Mouse (Mus musculus): ENCODE measurements around the gene Jph4. TPM values are rescaled to one million over a fixed set of nuclear protein-coding genes. Genes with fewer than 3 reads are reported as not detected.

Gene Jph4
- polyA plus RNA-seq, 1 experiment from 2014 or later = 0.06 TPM

DNA sequence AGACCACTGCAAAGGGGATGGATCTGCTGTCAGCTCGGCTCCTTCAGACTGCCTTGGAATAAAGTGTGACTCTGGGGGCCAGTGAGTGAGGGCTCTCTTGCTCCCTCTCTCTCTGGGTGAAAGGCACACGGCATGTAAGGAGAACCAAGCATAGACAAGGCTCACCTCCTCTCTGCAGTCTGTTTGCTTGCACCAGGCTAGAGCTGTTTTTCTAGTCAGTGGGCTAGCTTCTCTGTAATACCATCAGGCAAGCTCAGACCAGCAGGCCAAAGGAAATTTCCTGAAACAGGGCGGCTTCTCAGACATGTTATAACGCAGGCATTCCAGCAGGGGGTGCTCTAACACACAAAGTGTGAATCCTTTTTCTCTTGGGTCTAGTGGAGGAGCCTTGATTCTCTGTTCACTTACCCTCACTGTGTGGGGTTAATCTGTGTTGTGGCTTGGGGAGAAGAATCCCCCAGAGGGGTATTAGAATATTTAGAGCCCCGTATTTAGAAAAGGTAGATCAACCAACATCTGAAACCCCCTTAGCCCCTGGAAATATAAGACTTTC is 31.7 kb upstream of the Jph4 start:
- Histone ChIP-seq H3K27ac (no peak overlapping the region), H3K36me3 (no peaks in the 10 kb centered on the region), H3K4me3 (replicated peaks) (no peak overlapping the region), H3K27me3 (no peaks in the 10 kb centered on the region), H3K9ac (no peak overlapping the region), H3K9me3 (replicated peaks) (no peaks in the 10 kb centered on the region), H3K4me2 (no peak overlapping the region), H3K4me1 (replicated peaks) (peaks cover 26% of the 10 kb centered on the region)
- no peak for ATAC-seq (ENCODE audit: low read depth)
- WGBS (ENCODE audit: insufficient replicate concordance) = 26% methylated on average over 5 of the region's 5 CpGs
- DNase-seq = peak; percentile 30

DNA sequence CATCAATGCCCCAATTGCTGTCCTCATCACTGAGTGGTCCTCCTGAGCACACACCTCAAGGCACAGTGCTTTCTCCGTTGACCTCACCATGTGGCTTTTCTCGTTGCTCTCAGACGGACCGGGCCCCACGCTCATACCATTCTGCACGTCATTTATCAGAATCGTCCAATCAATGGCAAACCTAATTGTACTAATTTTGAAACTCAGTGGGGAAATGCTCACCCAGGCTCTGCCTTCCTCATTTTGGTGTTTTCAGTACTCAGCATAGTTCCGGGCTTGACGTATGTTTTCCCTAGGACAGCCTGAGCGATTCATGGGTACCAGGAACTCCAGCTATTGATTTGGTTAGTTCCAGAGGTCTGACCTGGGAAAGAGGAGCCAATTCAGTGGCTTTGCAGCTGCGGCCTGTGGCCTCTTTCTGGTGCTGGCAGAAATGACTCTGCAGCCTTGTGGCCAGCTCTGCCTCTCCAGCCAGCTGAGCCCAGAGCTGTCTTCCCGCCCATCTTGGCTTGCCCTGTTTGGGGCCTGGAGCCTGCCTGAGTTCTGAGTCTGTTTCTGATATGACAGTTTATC is 30.2 kb upstream of the Jph4 start:
- DNase-seq (no peak), ATAC-seq (ENCODE audit: low read depth) (no peak)

DNA sequence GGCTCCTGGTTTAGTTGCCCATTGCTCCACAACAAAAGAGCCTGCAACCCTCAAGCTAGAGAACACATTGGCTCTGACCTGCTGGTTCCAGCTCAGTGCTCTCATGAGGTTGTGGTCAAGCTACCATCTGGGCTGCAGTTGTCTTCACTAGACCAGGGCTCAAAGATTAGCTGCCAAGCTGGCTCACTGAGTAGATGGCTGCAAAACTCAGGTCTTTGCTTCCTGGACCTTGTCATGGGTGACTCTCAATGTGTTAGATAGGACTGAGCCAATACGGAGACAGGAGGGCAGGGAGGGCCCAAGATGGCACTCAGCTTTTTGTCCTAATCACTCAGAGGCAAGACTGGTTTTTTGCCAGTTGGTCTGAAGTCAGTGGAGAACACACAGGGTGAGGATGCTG is 29.6 kb upstream of the Jph4 start:
- peaks cover 26% of the 10 kb centered on the region for H3K4me1 ChIP-seq (replicated peaks)
- H3K27ac ChIP-seq = no peak overlapping the region
- H3K36me3 ChIP-seq = no peaks in the 10 kb centered on the region
- H3K27me3 ChIP-seq = no peaks in the 10 kb centered on the region
- H3K9ac ChIP-seq = no peak overlapping the region
- ATAC-seq (ENCODE audit: low read depth) (no peak), DNase-seq (no peak)
- WGBS (ENCODE audit: insufficient replicate concordance) = 69% methylated on average over 1 of the region's 1 CpGs
- no peak overlapping the region for H3K4me2 ChIP-seq
- H3K4me3 ChIP-seq (replicated peaks) = no peak overlapping the region
- H3K9me3 ChIP-seq (replicated peaks) = no peaks in the 10 kb centered on the region

More for the DNA sequence above, 30.2 kb upstream of the Jph4 start:
- no peak overlapping the region for H3K4me3 ChIP-seq (replicated peaks)
- H3K4me1 ChIP-seq (replicated peaks) = peaks cover 26% of the 10 kb centered on the region
- no peaks in the 10 kb centered on the region for H3K27me3 ChIP-seq
- WGBS (ENCODE audit: insufficient replicate concordance) = 62% methylated on average over 12 of the region's 12 CpGs
- H3K27ac ChIP-seq = no peak overlapping the region
- no peak overlapping the region for H3K4me2 ChIP-seq
- H3K9ac ChIP-seq = no peak overlapping the region
- H3K9me3 ChIP-seq (replicated peaks) = no peaks in the 10 kb centered on the region
- H3K36me3 ChIP-seq = no peaks in the 10 kb centered on the region

DNA sequence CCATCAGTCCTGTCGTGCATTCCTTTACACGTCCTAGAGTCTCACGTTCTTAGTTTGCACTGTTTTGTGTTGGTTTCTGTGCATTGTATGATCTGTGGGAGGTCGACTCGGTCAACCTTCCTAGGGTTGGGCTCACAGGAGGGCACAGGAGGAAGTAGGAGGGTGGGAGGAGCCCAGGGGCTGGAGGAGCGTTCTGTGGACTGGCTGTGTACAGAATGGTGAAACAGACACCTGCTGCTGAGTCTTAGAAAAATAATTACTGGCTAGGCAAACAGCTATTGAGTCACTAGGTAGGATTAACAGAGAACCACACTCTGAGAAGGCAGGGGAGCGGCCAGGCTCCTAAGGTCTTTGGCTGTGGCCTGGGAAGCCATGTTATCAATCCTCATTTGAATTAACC is 22.6 kb upstream of the Jph4 start:
- ATAC-seq (ENCODE audit: low read depth) = no peak
- peaks cover 3% of the 10 kb centered on the region for H3K4me1 ChIP-seq (replicated peaks)
- no peak overlapping the region for H3K4me2 ChIP-seq
- H3K27me3 ChIP-seq = no peaks in the 10 kb centered on the region
- no peak overlapping the region for H3K9ac ChIP-seq
- no peak overlapping the region for H3K27ac ChIP-seq
- no peaks in the 10 kb centered on the region for H3K9me3 ChIP-seq (replicated peaks)
- H3K36me3 ChIP-seq = no peaks in the 10 kb centered on the region
- no peak overlapping the region for H3K4me3 ChIP-seq (replicated peaks)
- DNase-seq = no peak
- WGBS (ENCODE audit: insufficient replicate concordance) = 48% methylated on average over 7 of the region's 7 CpGs

DNA sequence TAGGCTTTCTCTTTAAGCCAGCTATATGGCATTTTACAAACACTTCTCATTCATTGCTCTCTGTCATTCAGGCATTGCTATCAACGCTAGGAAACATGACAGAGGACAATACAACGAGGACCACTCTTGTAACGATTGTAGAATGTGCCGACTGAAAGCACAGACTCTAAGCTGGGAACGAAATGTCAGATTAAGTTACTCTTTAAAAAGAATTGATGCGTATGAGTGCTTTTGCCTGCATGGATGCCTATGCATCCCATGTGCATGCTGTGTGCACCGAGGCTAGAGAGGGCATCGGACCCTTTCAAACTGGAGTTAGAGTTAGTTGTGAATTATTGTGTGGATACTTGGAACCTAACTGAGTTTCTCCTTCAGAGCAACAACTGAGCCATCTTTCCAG is 18.9 kb upstream of the Jph4 start:
- Histone ChIP-seq H3K27me3 (no peaks in the 10 kb centered on the region), H3K4me2 (no peak overlapping the region), H3K4me3 (replicated peaks) (no peak overlapping the region), H3K4me1 (replicated peaks) (no peaks in the 10 kb centered on the region), H3K36me3 (no peaks in the 10 kb centered on the region), H3K9me3 (replicated peaks) (no peaks in the 10 kb centered on the region), H3K9ac (no peak overlapping the region), H3K27ac (no peak overlapping the region)
- no peak for ATAC-seq (ENCODE audit: low read depth)
- DNase-seq = no peak
- 75% methylated on average over 8 of the region's 8 CpGs for WGBS (ENCODE audit: insufficient replicate concordance)

DNA sequence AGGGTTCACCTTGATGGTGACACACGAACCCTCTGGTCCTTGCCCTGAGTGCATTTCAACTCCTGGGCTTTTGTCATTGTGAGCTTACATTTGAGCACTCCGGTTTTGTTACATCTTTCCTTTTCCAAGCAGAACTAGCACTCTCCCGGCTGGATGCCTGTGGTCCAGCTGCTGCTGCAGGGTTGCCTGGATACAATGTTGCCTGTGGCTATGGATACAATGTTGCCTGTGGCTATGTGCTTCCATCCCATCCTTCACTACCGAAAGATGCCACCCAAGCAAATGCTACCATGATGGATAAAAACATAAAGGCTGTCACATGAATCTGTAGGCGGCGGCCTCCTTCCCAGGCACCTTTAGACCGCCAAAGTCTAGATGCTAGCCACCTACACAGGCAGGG is 9.8 kb upstream of the Jph4 start:
- Histone ChIP-seq H3K9ac (no peak overlapping the region), H3K27ac (no peak overlapping the region), H3K9me3 (replicated peaks) (no peaks in the 10 kb centered on the region), H3K4me2 (no peak overlapping the region), H3K4me3 (replicated peaks) (no peak overlapping the region), H3K27me3 (0 out of 2 replicates have a peak, but pooled peaks cover 6% of the 10 kb centered on the region), H3K36me3 (no peaks in the 10 kb centered on the region), H3K4me1 (replicated peaks) (no peaks in the 10 kb centered on the region)
- no peak for DNase-seq
- WGBS (ENCODE audit: insufficient replicate concordance) = 73% methylated on average over 7 of the region's 7 CpGs
- ATAC-seq (ENCODE audit: low read depth) = no peak

DNA sequence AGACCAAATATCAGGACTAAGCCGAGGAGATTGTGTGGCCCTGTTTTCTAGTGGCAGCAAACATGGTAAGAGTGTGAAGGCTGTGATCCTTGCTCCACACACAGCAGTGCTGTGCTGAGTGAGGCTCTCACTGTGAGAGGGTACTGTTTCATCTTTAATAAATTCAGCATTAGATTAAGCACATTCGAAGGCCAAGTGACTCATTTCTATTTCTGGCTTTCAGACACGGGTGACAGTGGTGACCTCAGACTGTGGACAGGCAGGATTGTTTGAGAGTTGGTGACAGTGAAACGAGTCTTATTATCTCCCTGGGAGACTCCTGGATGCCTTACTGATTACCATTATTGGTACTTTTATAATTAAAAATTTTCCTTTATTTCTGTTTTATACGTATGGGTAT is 9.0 kb upstream of the Jph4 start:
- Histone ChIP-seq H3K4me2 (no peak overlapping the region), H3K36me3 (no peaks in the 10 kb centered on the region), H3K9me3 (replicated peaks) (no peaks in the 10 kb centered on the region), H3K27me3 (0 out of 2 replicates have a peak, but pooled peaks cover 6% of the 10 kb centered on the region), H3K27ac (no peak overlapping the region), H3K9ac (no peak overlapping the region), H3K4me3 (replicated peaks) (no peak overlapping the region), H3K4me1 (replicated peaks) (no peaks in the 10 kb centered on the region)
- no peak for DNase-seq
- 61% methylated on average over 5 of the region's 5 CpGs for WGBS (ENCODE audit: insufficient replicate concordance)
- no peak for ATAC-seq (ENCODE audit: low read depth)

DNA sequence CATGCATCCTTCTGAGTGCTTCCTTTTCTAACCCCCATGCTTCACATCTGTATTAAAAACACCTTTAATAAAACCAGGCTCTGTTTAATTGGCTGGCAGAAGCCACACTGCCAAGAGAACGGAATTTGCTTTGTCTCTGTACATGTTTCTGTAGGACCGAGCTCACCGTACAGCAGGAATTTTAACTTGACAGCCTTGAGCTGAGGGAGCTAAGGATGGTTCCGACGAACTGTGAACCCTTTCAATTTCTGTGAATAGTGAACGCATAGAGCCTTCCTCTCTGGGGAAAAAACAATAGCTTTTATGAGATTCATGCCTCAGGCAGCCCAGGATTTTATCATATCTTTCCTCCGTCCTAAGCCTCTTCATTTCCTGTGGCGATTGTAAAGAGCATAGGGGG is 5.6 kb upstream of the Jph4 start:
- Histone ChIP-seq H3K9me3 (replicated peaks) (no peaks in the 10 kb centered on the region), H3K4me2 (no peak overlapping the region), H3K36me3 (no peaks in the 10 kb centered on the region), H3K4me3 (replicated peaks) (no peak overlapping the region), H3K27me3 (peaks cover 13% of the 10 kb centered on the region), H3K4me1 (replicated peaks) (no peaks in the 10 kb centered on the region), H3K9ac (no peak overlapping the region), H3K27ac (no peak overlapping the region)
- DNase-seq (no peak), ATAC-seq (ENCODE audit: low read depth) (no peak)
- WGBS (ENCODE audit: insufficient replicate concordance) = 34% methylated on average over 8 of the region's 8 CpGs

DNA sequence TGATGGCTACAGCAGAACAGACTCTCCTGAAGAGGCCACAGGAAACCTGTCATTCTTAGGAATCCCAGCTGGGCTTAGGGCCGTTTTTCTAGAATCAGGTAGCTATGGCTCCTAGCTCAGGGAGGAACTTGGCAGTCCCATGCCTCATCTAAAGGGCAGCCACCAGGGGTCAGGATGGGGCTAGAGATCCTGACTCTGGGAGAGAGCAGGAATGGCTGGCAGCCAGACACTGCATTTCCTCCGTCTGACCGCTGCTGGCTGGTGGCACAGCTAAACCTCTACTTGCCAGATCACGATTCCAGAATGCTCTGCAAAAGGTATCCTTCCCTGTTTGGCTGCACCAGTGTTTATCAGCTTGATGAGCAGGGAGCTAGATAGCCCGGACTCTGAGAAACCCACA is 5.2 kb upstream of the Jph4 start:
- DNase-seq = peak; percentile 31
- H3K4me3 ChIP-seq (replicated peaks) = no peak overlapping the region
- no peak overlapping the region for H3K9ac ChIP-seq
- H3K27ac ChIP-seq = no peak overlapping the region
- no peaks in the 10 kb centered on the region for H3K4me1 ChIP-seq (replicated peaks)
- no peak overlapping the region for H3K4me2 ChIP-seq
- H3K9me3 ChIP-seq (replicated peaks) = no peaks in the 10 kb centered on the region
- ATAC-seq (ENCODE audit: low read depth) = no peak
- 8% methylated on average over 5 of the region's 5 CpGs for WGBS (ENCODE audit: insufficient replicate concordance)
- peaks cover 17% of the 10 kb centered on the region for H3K27me3 ChIP-seq
- H3K36me3 ChIP-seq = no peaks in the 10 kb centered on the region

DNA sequence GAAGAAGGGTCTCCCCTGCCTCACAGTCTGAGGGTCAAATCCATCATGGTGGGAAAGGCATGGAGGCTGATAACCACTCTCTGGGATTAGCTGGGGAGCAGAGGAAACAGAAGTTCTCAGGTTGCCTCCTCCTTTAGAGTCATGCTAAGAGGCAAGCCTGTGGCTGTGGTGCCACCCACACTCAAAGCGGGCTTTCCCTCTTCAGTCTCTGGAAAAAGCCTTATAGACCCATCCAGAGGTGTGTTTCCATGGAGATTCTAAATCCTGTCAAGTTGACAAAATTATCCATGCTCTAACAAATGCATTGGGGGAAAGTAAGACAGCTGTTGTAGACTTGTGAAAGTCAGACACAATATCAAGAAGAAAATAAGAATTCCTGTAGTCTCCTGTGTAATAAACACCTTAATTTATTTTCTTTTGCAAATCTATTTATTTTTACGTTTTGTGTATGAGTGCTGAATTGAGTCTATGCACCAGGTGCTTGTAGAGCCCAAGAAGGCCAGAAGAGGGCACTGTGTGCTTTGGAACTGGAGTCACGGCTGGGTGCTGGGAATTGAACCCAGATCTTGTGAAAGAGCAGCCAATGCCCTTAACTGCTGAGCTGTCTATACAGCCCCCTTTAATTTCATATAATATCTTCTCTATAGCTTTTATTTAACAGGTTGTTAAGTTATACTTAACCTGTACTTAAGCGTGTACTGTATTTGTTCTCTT is 2.8 kb upstream of the Jph4 start:
- DNase-seq (no peak), ATAC-seq (ENCODE audit: low read depth) (no peak)
- H3K27ac ChIP-seq = no peak overlapping the region
- no peaks in the 10 kb centered on the region for H3K36me3 ChIP-seq
- H3K4me1 ChIP-seq (replicated peaks) = peaks cover 8% of the 10 kb centered on the region
- H3K27me3 ChIP-seq = peaks cover 41% of the 10 kb centered on the region
- no peak overlapping the region for H3K4me2 ChIP-seq
- 56% methylated on average over 4 of the region's 4 CpGs for WGBS (ENCODE audit: insufficient replicate concordance)
- no peak overlapping the region for H3K9ac ChIP-seq
- no peaks in the 10 kb centered on the region for H3K9me3 ChIP-seq (replicated peaks)
- H3K4me3 ChIP-seq (replicated peaks) = no peak overlapping the region

DNA sequence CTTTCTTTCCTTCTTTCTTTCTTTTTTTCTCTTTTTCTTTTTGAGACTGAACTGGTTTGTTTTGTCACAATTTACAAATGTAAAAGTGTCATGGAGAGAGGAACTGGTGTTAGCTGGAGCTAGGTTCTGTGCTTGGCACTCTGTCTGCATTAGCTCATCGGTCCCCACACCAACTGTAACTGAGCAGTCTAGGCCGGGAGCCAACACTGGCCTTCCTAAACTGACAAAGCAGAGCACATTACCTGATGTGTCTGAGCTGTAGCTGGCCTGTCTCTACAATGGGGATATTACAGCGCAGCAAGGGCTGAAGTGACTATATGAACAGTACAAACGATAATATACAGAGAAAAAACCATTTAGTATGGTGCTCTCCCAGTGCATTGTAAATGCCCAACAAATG is 2.1 kb upstream of the Jph4 start:
- Histone ChIP-seq H3K4me3 (replicated peaks) (no peak overlapping the region), H3K9ac (no peak overlapping the region), H3K4me2 (no peak overlapping the region), H3K4me1 (replicated peaks) (peaks cover 12% of the 10 kb centered on the region), H3K36me3 (no peaks in the 10 kb centered on the region), H3K27ac (no peak overlapping the region), H3K27me3 (peaks cover 48% of the 10 kb centered on the region), H3K9me3 (replicated peaks) (no peaks in the 10 kb centered on the region)
- ATAC-seq (ENCODE audit: low read depth) (no peak), DNase-seq (no peak)
- WGBS (ENCODE audit: insufficient replicate concordance) = 62% methylated on average over 4 of the region's 4 CpGs

DNA sequence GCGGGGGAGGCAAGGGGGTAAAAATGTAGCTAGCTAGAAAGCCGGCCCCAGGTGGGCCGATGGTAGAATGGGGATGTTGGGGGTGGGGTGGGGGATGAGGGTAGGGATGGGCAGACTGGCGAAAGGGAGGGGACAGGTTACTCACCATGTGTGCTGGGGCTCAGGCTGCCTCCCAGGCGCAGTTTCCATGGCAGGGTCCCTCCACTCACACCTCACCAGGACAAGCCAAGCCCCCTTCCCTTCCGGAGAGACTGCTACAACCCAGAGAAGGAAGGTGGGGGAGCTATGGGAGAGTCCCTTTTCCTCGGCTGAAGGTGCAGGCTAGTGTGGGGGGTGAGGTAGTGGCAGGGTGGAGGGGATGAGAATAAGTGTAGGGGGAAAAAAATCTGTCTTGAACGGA is 889 bp downstream of the Jph4 start:
- no peak overlapping the region for H3K27ac ChIP-seq
- ATAC-seq (ENCODE audit: low read depth) = no peak
- H3K9ac ChIP-seq = no peak overlapping the region
- H3K36me3 ChIP-seq = no peaks in the 10 kb centered on the region
- no peak for DNase-seq
- H3K9me3 ChIP-seq (replicated peaks) = no peaks in the 10 kb centered on the region
- peaks cover 12% of the 10 kb centered on the region for H3K4me1 ChIP-seq (replicated peaks)
- no peak overlapping the region for H3K4me3 ChIP-seq (replicated peaks)
- 7% methylated on average over 8 of the region's 8 CpGs for WGBS (ENCODE audit: insufficient replicate concordance)
- peaks cover 75% of the 10 kb centered on the region for H3K27me3 ChIP-seq
- peak overlapping the region; percentile 73; the same call in 1 of the 2 replicates for H3K4me2 ChIP-seq

Measured in liver, embryonic 13.5 days (tissue).